Mouse (Mus musculus) testis, adult 2 months (tissue): ENCODE data around the gene Plcb1.

ENCODE experiments used
- CTCF ChIP-seq: fragments of 200-500 bp; IDR thresholded peaks from 2 replicates; pipeline ENCODE4 v1.5.1; 2012; ENCODE audit warnings: low read depth, mild to moderate bottlenecking, inconsistent platforms, low read length, moderate library complexity; ENCODE audit not compliant: control insufficient read depth, insufficient read depth, insufficient replicate concordance
- POLR2A ChIP-seq: fragments of 200-500 bp; IDR thresholded peaks from 2 replicates; pipeline ENCODE4 v1.6.1; 2012; ENCODE audit warnings: low read depth, mild to moderate bottlenecking, inconsistent platforms, low read length, moderate library complexity; ENCODE audit not compliant: control insufficient read depth

DNA sequence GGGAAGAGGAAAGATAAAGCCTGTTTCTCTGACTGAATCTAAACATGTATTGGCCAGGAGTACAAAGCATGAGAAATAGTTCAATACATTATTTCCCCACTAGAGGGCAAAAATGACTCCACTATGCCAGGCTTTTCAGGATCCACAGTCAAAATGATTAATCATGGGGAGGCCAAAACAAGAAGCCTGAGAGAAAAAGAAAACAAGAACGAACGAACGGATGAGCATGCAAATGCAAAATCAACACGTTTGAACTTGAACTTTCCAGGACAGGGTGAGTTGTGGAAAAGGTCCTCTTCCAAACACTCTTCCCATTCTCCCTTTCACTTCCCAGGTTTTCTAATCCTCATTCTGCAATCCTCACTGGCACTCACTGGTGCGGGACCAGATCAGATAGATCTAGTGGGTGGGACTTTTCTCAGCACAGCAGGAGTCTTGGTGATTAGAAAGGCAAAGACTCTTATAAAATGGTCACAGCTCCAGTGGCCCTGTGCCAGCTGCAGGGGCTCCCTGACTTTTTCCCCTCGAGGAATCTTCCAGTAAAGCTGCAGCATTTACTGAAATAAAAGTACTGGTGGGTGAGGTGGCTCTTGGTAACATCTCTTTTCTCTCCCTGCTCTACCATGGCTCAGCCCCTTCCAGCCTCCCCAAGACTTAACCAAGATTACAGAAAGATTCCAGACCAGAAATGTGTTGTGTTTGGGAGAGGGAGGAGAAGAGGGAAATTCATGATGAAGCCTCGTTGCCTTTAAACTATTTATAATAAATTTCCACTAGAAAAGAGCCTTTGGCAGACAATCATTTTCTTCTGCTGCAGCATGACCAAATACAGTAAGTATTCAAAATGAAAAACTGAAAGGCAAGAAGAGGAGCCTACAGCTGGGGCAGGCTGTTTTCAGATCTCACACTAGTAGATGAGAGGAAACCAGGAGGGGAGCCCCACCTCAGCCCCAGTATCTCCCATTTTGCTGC lies 654.0 kb downstream of the Plcb1 start:
- TF ChIP-seq POLR2A (no peak), CTCF (no peak)
